Mouse (Mus musculus) lung, postnatal 0 days (tissue): ENCODE measurements around the gene Plcb1.

Experiments used
- CTCF ChIP-seq: IDR thresholded peaks from 2 replicates; pipeline ENCODE4 v1.5.1; 2016; ENCODE audit warnings: antibody characterized with exemption, mild to moderate bottlenecking
- EP300 ChIP-seq: IDR thresholded peaks from 2 replicates; pipeline ENCODE4 v1.6.1; 2016; ENCODE audit warnings: antibody characterized with exemption, mild to moderate bottlenecking, control low read depth

DNA sequence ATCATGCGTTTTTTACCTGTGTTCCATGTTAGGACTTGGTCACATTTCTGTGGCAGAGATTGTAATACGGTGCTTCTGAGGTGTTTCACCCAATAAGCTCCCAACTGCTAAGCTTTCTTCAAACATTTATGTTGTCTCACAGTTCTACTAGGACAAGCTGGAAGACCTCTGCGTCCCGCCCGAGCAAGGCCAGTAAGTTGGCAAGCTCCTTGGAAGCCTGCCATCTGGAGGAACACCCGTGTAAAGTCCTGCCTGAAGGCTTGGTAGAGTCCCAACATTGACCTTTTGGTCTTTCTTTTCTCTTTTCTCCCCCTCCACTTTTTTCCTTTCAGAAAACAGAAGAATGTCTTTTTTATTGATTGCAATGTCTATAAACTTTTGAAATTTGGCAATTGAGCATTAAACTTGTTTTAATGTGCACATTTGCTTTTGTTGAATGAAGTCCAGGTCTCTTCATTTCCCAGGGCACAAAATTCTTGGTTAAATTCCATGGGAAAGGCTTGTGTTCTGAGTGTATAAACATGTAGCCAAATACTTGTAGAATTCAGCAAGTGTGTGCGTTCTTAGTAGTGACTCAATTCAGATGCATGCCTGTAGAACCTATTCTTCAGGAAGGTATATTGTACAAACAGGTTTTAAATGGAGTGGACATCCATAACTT, 79.2 kb downstream of the Plcb1 start:
- no peak for TF ChIP-seq EP300
- peak; percentile 41; the same call in 1 of the 2 replicates for TF ChIP-seq CTCF
